Mouse (Mus musculus) liver, embryonic 16.5 days (tissue): ENCODE data around the gene Ppt2. TPM values are rescaled to one million over a fixed set of nuclear protein-coding genes. Genes with fewer than 3 reads are reported as not detected.
A peak's percentile ranks its signal among the peaks of the same experiment; 100 is the strongest.

Experiments used
- ATAC-seq: fragments of 200-750 bp; cut with Nextera tagmentation; 2 replicates; pipeline ENCODE4 v1.8.0; 2017; ENCODE audit warnings: low read depth, mild to moderate bottlenecking, moderate number of reproducible peaks, moderate library complexity
- H3K27ac ChIP-seq: fragments of 300-500 bp; sonication (generic); 2 replicates; pipeline ENCODE4 v1.5.1; 2014; ENCODE audit warnings: mild to moderate bottlenecking, low read length
- H3K27me3 ChIP-seq: fragments of 300-500 bp; sonication (generic); 2 replicates; pipeline ENCODE4 v1.6.1; 2014; ENCODE audit warnings: low read depth, low read length, mixed read lengths; ENCODE audit not compliant: control insufficient read depth, insufficient read depth
- H3K36me3 ChIP-seq: fragments of 300-500 bp; sonication (generic); 2 replicates; pipeline ENCODE4 v1.6.1; 2014; ENCODE audit warnings: mild to moderate bottlenecking; ENCODE audit not compliant: control insufficient read depth, insufficient read depth
- H3K4me1 ChIP-seq: fragments of 300-500 bp; sonication (generic); 2 replicates; pipeline ENCODE4 v1.6.1; 2014; ENCODE audit warnings: low read depth, low read length, mixed read lengths; ENCODE audit not compliant: control insufficient read depth
- H3K4me2 ChIP-seq: fragments of 300-500 bp; sonication (generic); 2 replicates; pipeline ENCODE4 v1.6.1; 2014; ENCODE audit warnings: low read depth, low read length, mixed read lengths
- H3K4me3 ChIP-seq: fragments of 300-500 bp; sonication (generic); 2 replicates; pipeline ENCODE4 v1.5.1; 2014; ENCODE audit warnings: low read depth, mild to moderate bottlenecking, low read length
- H3K9ac ChIP-seq: fragments of 300-500 bp; sonication (generic); 2 replicates; pipeline ENCODE4 v1.6.1; 2014; ENCODE audit warnings: low read depth, low read length
- H3K9me3 ChIP-seq: fragments of 300-500 bp; sonication (generic); replicated peaks from 2 replicates; pipeline ENCODE4 v1.6.1; 2016; ENCODE audit warnings: low read length; ENCODE audit not compliant: control insufficient read depth
- WGBS: fragments of 180-500 bp; shearing (Covaris S2); extraction: QIAGEN DNeasy Blood & Tissue Kit; methylation state at CpG from one replicate; pipeline ENCODE4 v1.1.7; 2014; ENCODE audit not compliant: insufficient replicate concordance; 5-methylcytosine and 5-hydroxymethylcytosine counted together
- polyA plus RNA-seq: library from polyadenylated mRNA; unstranded; fragments of >200 nt; fragmentation: Nextera tagmentation; extraction: Ambion mirVana; gene quantifications from 2 replicates; pipeline ENCODE4 v1.2.1, GENCODE M21; 2015

The Ppt2 gene
- polyA plus RNA-seq, 1 experiment from 2014 or later, result 13.8 TPM

DNA sequence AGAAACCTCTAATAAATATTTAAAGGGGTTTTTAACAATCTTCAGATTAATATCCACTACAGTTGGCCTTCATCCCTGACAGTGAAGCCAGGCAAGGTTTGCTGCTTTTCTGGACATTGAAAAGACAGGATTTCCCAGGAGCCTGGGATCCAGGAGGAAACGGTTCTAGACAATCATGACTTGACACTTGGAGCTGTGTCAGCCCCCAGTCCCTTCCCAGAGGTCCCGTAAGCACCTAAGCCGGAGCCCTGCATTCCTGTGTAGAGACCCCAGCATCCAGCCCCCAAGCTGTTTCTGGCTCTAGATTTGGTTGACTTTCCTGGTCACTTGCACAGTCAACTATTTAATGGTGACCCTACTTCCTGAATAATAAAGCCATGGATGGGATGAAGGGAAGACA, 30.3 kb upstream of the Ppt2 start:
- WGBS, result 73% methylated on average over 3 of the region's 3 CpGs
- H3K4me3 ChIP-seq, result no peak overlapping the region
- peaks cover 23% of the 10 kb centered on the region for H3K27me3 ChIP-seq
- no peak overlapping the region for H3K9ac ChIP-seq
- no peak overlapping the region for H3K27ac ChIP-seq
- H3K9me3 ChIP-seq, result no peaks in the 10 kb centered on the region
- no peaks in the 10 kb centered on the region for H3K36me3 ChIP-seq
- H3K4me2 ChIP-seq, result no peak overlapping the region
- no peak for ATAC-seq
- no peaks in the 10 kb centered on the region for H3K4me1 ChIP-seq

- ATAC-seq, result no peak
- Histone ChIP-seq H3K4me2 (no peak overlapping the region), H3K9me3 (no peaks in the 10 kb centered on the region), H3K4me1 (no peaks in the 10 kb centered on the region), H3K9ac (no peak overlapping the region), H3K27ac (no peak overlapping the region), H3K4me3 (no peak overlapping the region), H3K27me3 (peaks cover 23% of the 10 kb centered on the region), H3K36me3 (no peaks in the 10 kb centered on the region)
- WGBS, result 38% methylated on average over 2 of the region's 2 CpGs
Observed at GRCm38 (mm10) chr17:34658145-34658544, 29.8 kb upstream of the Ppt2 start.

DNA sequence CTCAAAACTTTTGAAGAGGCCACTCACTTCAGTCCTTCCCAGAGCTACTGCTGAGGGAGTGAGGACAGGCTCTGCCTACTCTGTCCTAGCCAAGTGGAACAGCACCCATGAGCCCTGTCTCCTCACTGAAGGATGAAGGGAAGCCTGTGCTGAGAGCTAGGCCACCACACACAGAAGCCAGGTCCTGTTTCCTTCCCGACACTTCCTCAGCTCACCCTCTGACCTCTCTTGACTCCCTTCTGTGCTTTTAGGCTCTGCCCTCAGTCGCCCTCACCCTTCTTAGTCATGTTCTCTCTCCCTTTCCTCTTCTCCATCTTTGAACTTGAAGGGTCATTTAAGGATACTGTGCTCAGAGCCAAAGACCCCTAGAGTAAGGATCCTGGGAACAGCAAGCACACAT, 29.0 kb upstream of the Ppt2 start:
- WGBS, result 22% methylated on average over 2 of the region's 2 CpGs
- ATAC-seq, result no peak

GRCm38 (mm10) chr17:34656666-34657065, 28.4 kb upstream of the Ppt2 start:
- H3K4me3 ChIP-seq, result no peak overlapping the region
- ATAC-seq, result no peak
- H3K9me3 ChIP-seq, result no peaks in the 10 kb centered on the region
- H3K4me2 ChIP-seq, result no peak overlapping the region
- peaks cover 22% of the 10 kb centered on the region for H3K27me3 ChIP-seq
- WGBS, result 45% methylated on average over 8 of the region's 8 CpGs
- no peaks in the 10 kb centered on the region for H3K4me1 ChIP-seq
- H3K27ac ChIP-seq, result no peak overlapping the region
- no peak overlapping the region for H3K9ac ChIP-seq
- H3K36me3 ChIP-seq, result no peaks in the 10 kb centered on the region; the same call in 1 of the 2 replicates

More for the DNA sequence above, 29.0 kb upstream of the Ppt2 start:
- Histone ChIP-seq H3K4me1 (no peaks in the 10 kb centered on the region), H3K27ac (no peak overlapping the region), H3K36me3 (no peaks in the 10 kb centered on the region; the same call in 1 of the 2 replicates), H3K4me2 (no peak overlapping the region), H3K9me3 (no peaks in the 10 kb centered on the region), H3K27me3 (peaks cover 23% of the 10 kb centered on the region), H3K9ac (no peak overlapping the region), H3K4me3 (no peak overlapping the region)

DNA sequence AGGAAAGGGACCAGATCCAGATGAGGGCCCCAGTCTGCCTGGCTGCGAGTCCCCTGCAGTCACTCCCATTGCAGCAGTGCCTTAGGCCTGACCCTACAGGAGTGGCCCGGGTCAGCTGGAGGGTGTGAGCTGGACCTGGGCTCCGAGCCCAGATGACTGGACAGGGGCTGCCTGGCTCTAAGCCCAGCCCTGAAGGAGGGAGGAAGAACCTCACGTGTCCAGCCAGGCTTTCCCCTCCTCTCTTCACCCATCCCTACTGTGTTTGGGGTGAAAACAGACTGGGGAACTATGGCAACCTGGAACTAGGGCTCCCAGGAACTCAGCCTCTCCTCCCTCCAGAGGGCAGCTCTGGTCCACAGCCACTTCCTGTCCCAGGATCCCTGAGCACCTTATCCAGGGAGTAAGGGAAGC, 27.3 kb upstream of the Ppt2 start:
- Histone ChIP-seq H3K27ac (no peak overlapping the region), H3K4me1 (no peaks in the 10 kb centered on the region), H3K27me3 (peaks cover 12% of the 10 kb centered on the region), H3K9me3 (no peaks in the 10 kb centered on the region), H3K9ac (no peak overlapping the region), H3K4me2 (no peak overlapping the region), H3K4me3 (no peak overlapping the region), H3K36me3 (peaks cover 3% of the 10 kb centered on the region)
- peak; percentile 59 for ATAC-seq
- 52% methylated on average over 4 of the region's 4 CpGs for WGBS

DNA sequence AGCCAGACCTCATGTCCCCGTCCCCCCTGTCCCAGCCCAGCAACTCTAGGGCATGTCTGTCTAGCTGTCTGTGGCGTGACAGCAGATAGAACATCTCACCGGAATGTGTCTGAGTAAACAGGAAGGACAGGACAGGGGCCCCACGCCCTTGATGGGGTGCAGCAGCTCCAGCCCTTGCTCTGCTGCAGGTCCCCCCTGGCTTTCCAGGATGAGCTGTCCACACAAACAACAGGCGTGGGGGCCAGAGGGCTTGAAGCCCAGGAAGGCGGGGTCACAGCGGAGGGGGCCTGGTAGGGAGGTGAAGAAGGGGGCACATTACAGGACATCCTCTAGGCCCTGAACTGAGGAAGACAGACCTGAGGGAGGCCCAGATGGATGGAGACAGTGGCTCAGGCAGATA, 26.9 kb upstream of the Ppt2 start:
- ATAC-seq, result no peak; the same call in 1 of the 2 replicates

GRCm38 (mm10) chr17:34654392-34654791, 26.1 kb upstream of the Ppt2 start:
- Histone ChIP-seq H3K4me1 (no peaks in the 10 kb centered on the region), H3K4me2 (no peak overlapping the region), H3K9me3 (no peaks in the 10 kb centered on the region), H3K36me3 (peaks cover 6% of the 10 kb centered on the region), H3K27me3 (peaks cover 4% of the 10 kb centered on the region; the same call in 1 of the 2 replicates), H3K4me3 (no peak overlapping the region), H3K27ac (no peak overlapping the region), H3K9ac (no peak overlapping the region)
- 79% methylated on average over 13 of the region's 13 CpGs for WGBS
- no peak for ATAC-seq

More for the DNA sequence above, 26.9 kb upstream of the Ppt2 start:
- Histone ChIP-seq H3K9ac (no peak overlapping the region), H3K27ac (no peak overlapping the region), H3K4me2 (no peak overlapping the region), H3K36me3 (peaks cover 6% of the 10 kb centered on the region), H3K4me3 (no peak overlapping the region), H3K9me3 (no peaks in the 10 kb centered on the region), H3K4me1 (no peaks in the 10 kb centered on the region), H3K27me3 (peaks cover 7% of the 10 kb centered on the region)
- WGBS, result 50% methylated on average over 7 of the region's 7 CpGs

- no peaks in the 10 kb centered on the region for H3K9me3 ChIP-seq
- no peak overlapping the region for H3K4me3 ChIP-seq
- H3K27ac ChIP-seq, result no peak overlapping the region
- H3K9ac ChIP-seq, result no peak overlapping the region
- H3K36me3 ChIP-seq, result peaks cover 6% of the 10 kb centered on the region
- ATAC-seq, result no peak
- 52% methylated on average over 9 of the region's 9 CpGs for WGBS
- no peak overlapping the region for H3K4me2 ChIP-seq
- H3K27me3 ChIP-seq, result no peaks in the 10 kb centered on the region
- no peaks in the 10 kb centered on the region for H3K4me1 ChIP-seq
Observed at GRCm38 (mm10) chr17:34653746-34654285, 25.5 kb upstream of the Ppt2 start.

- no peak for ATAC-seq
- Histone ChIP-seq H3K9me3 (no peaks in the 10 kb centered on the region), H3K4me2 (no peak overlapping the region), H3K4me1 (peaks cover 2% of the 10 kb centered on the region), H3K27ac (no peak overlapping the region), H3K4me3 (no peak overlapping the region), H3K27me3 (no peaks in the 10 kb centered on the region), H3K36me3 (peaks cover 6% of the 10 kb centered on the region), H3K9ac (no peak overlapping the region)
- WGBS, result 84% methylated on average over 8 of the region's 8 CpGs
Observed at GRCm38 (mm10) chr17:34652985-34653384, 24.7 kb upstream of the Ppt2 start.
